Mouse (Mus musculus) spleen, postnatal 0 days (tissue): Measurements from ENCODE around the gene Olfr1288. TPM values are rescaled to one million over a fixed set of nuclear protein-coding genes. Genes with fewer than 3 reads are reported as not detected.

Experiments
- polyA plus RNA-seq: library from polyadenylated mRNA; unstranded; fragments of >200 nt; fragmentation: Nextera tagmentation; extraction: Ambion mirVana; gene quantifications from 2 replicates; pipeline ENCODE4 v1.2.1, GENCODE M21; 2015

Olfr1288 gene
- polyA plus RNA-seq = not detected in 2 replicates

GRCm38 (mm10) chr2:111473801-111474200 lies at the start of gene Olfr1288:
Olfr1288 (plus strand) TSS chr2:111474101.

GRCm38 (mm10) chr2:111448842-111449241 lies 25.1 kb upstream of the Olfr1288 start, which contains the start of gene Olfr1287:
Olfr1287 (plus strand) TSS chr2:111449142.

GRCm38 (mm10) chr2:111480519-111480918 lies 6.6 kb downstream of the Olfr1288 start, which contains the start of gene Olfr1289:
Olfr1289 (plus strand) TSS chr2:111480819.

GRCm38 (mm10) chr2:111493729-111494128 lies 19.8 kb downstream of the Olfr1288 start, which contains the start of gene Olfr1290:
Olfr1290 (minus strand) TSS chr2:111493829.

GRCm38 (mm10) chr2:111496880-111497279 lies 23.0 kb downstream of the Olfr1288 start, which contains the start of gene Olfr1291-ps1:
Olfr1291-ps1 (plus strand) TSS chr2:111497180.

GRCm38 (mm10) chr2:111524903-111525302 lies 51.0 kb downstream of the Olfr1288 start, which contains the start of gene Olfr1293-ps:
Olfr1293-ps (plus strand) TSS chr2:111525203.

Other genes with a start within 250 kb of the Olfr1288 start
- gene 4930430A15Rik, start 244.5 kb upstream of the Olfr1288 start, polyA plus RNA-seq = not detected in 2 replicates
- not detected in 2 replicates for gene Olfr1275, start 238.8 kb upstream of the Olfr1288 start, polyA plus RNA-seq
- not detected in 2 replicates for gene Olfr1276, start 219.6 kb upstream of the Olfr1288 start, polyA plus RNA-seq
- gene Olfr1277, start 200.0 kb upstream of the Olfr1288 start, polyA plus RNA-seq = not detected in 2 replicates
- not detected in 2 replicates for gene Olfr1278, start 184.0 kb upstream of the Olfr1288 start, polyA plus RNA-seq
- not detected in 2 replicates for gene Olfr1279, start 173.5 kb upstream of the Olfr1288 start, polyA plus RNA-seq
- not detected in 2 replicates for gene Olfr1280, start 160.1 kb upstream of the Olfr1288 start, polyA plus RNA-seq
- not detected in 2 replicates for gene Olfr1281, start 147.6 kb upstream of the Olfr1288 start, polyA plus RNA-seq
- not detected in 2 replicates for gene Olfr1282, start 138.0 kb upstream of the Olfr1288 start, polyA plus RNA-seq
- gene Olfr1283, start 107.3 kb upstream of the Olfr1288 start, polyA plus RNA-seq = not detected in 2 replicates
- not detected in 2 replicates for gene Olfr1284, start 98.6 kb upstream of the Olfr1288 start, polyA plus RNA-seq
- not detected in 2 replicates for gene Olfr1286, start 51.0 kb upstream of the Olfr1288 start, polyA plus RNA-seq
- gene Olfr1287, start 25.0 kb upstream of the Olfr1288 start, polyA plus RNA-seq = not detected in 2 replicates
- gene Olfr1289, start 6.7 kb downstream of the Olfr1288 start, polyA plus RNA-seq = not detected in 2 replicates
- not detected in 2 replicates for gene Olfr1290, start 19.7 kb downstream of the Olfr1288 start, polyA plus RNA-seq
- gene Olfr1291-ps1, start 23.1 kb downstream of the Olfr1288 start, polyA plus RNA-seq = not detected in 2 replicates
- gene Olfr1293-ps, start 51.1 kb downstream of the Olfr1288 start, polyA plus RNA-seq = not detected in 2 replicates
- not detected in 2 replicates for gene Olfr1294, start 66.2 kb downstream of the Olfr1288 start, polyA plus RNA-seq
- gene Olfr1295, start 95.6 kb downstream of the Olfr1288 start, polyA plus RNA-seq = not detected in 2 replicates
- not detected in 2 replicates for gene Olfr1297, start 152.4 kb downstream of the Olfr1288 start, polyA plus RNA-seq
- not detected in 2 replicates for gene Olfr1298, start 175.1 kb downstream of the Olfr1288 start, polyA plus RNA-seq
- not detected in 2 replicates for gene Olfr1299, start 187.3 kb downstream of the Olfr1288 start, polyA plus RNA-seq